Mouse (Mus musculus) heart, embryonic 11.5 days (tissue): ENCODE results near the gene Fam117a. TPM values are rescaled to one million over a fixed set of nuclear protein-coding genes. Genes with fewer than 3 reads are reported as not detected.

Experiments used
- ATAC-seq: fragments of 200-750 bp; cut with Nextera tagmentation; replicated peaks from 2 replicates; pipeline ENCODE4 v1.8.0; 2017; ENCODE audit warnings: moderate library complexity; ENCODE audit not compliant: insufficient number of reproducible peaks, low FRiP score, low TSS enrichment
- H3K27ac ChIP-seq: fragments of 300-500 bp; sonication (generic); 2 replicates; pipeline ENCODE4 v1.5.1; 2014; ENCODE audit warnings: mild to moderate bottlenecking, low read depth, low read length
- H3K27me3 ChIP-seq: fragments of 300-500 bp; sonication (generic); 2 replicates; pipeline ENCODE4 v1.6.1; 2014; ENCODE audit warnings: mild to moderate bottlenecking, low read length, mixed read lengths; ENCODE audit not compliant: control insufficient read depth, insufficient read depth
- H3K36me3 ChIP-seq: fragments of 300-500 bp; sonication (generic); 2 replicates; pipeline ENCODE4 v1.6.1; 2014; ENCODE audit warnings: mild to moderate bottlenecking, low read length, moderate library complexity, mixed read lengths; ENCODE audit not compliant: control insufficient read depth, insufficient read depth
- H3K4me1 ChIP-seq: fragments of 300-500 bp; sonication (generic); 2 replicates; pipeline ENCODE4 v1.6.1; 2014; ENCODE audit warnings: low read length; ENCODE audit not compliant: control insufficient read depth, insufficient read depth
- H3K4me2 ChIP-seq: fragments of 300-500 bp; sonication (generic); 2 replicates; pipeline ENCODE4 v1.6.1; 2014; ENCODE audit warnings: mild to moderate bottlenecking, moderate library complexity
- H3K4me3 ChIP-seq: fragments of 300-500 bp; sonication (generic); 2 replicates; pipeline ENCODE4 v1.5.1; 2014; ENCODE audit warnings: low read depth, low read length
- H3K9ac ChIP-seq: fragments of 300-500 bp; sonication (generic); 2 replicates; pipeline ENCODE4 v1.6.1; 2014; ENCODE audit warnings: mild to moderate bottlenecking, low read depth, low read length, moderate library complexity
- H3K9me3 ChIP-seq: fragments of 300-500 bp; sonication (generic); replicated peaks from 2 replicates; pipeline ENCODE4 v1.6.1; 2016; ENCODE audit warnings: low read length; ENCODE audit not compliant: control insufficient read depth
- WGBS: fragments of 180-500 bp; shearing (Covaris S2); extraction: QIAGEN DNeasy Blood & Tissue Kit; methylation state at CpG from one replicate; pipeline ENCODE4 v1.1.7; 2014; ENCODE audit not compliant: insufficient replicate concordance; 5-methylcytosine and 5-hydroxymethylcytosine counted together
- polyA plus RNA-seq: library from polyadenylated mRNA; unstranded; fragments of >200 nt; fragmentation: Nextera tagmentation; extraction: Ambion mirVana; gene quantifications from 2 replicates; pipeline ENCODE4 v1.2.1, GENCODE M21; 2014

Fam117a gene
- polyA plus RNA-seq, 1 experiment from 2014 or later: 19.4 TPM

DNA sequence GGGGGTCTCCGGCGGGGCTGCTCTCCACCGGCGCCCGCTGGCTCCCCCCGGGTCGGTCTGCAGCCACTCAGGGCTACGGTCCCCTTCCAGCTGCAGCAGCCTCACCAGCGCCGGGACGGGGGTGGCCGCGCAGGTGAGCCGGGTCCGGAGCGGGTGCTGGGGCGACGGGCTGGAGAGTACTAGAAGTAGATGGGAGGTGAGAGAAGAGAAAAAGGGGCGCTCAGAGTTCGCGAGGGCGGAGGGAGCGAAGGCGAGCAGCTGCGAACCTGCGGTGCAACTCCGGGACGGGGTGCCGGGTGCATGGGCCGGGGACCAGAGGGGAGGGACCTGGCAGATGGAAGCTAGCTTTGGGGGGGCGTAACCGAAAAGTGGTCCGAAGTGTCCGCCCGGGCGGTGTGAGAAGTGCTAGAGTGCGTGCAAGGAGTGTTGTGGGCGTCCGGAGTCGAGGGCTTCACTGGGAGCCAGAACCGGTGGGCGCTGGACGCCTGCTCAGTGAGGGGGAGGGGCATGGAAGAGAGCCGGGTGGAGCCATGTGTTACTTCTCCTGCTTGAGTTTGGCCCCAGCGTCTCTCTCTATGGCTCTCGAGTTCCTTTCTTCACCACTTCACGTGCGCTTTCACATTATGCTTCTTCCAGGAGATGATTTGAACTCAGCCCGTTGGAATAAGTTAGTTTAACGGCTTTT lies 453 bp downstream of the Fam117a start:
- Histone ChIP-seq H3K9me3 (no peaks in the 10 kb centered on the region), H3K4me2 (peak overlapping the region; percentile 77), H3K27me3 (no peaks in the 10 kb centered on the region), H3K9ac (peak overlapping the region; percentile 74), H3K27ac (peak overlapping the region; percentile 46), H3K4me3 (peak overlapping the region; percentile 73), H3K4me1 (peaks cover 18% of the 10 kb centered on the region), H3K36me3 (no peaks in the 10 kb centered on the region)
- peak; percentile 64 for ATAC-seq
- under 1% methylated on average over 50 of the region's 50 CpGs for WGBS

DNA sequence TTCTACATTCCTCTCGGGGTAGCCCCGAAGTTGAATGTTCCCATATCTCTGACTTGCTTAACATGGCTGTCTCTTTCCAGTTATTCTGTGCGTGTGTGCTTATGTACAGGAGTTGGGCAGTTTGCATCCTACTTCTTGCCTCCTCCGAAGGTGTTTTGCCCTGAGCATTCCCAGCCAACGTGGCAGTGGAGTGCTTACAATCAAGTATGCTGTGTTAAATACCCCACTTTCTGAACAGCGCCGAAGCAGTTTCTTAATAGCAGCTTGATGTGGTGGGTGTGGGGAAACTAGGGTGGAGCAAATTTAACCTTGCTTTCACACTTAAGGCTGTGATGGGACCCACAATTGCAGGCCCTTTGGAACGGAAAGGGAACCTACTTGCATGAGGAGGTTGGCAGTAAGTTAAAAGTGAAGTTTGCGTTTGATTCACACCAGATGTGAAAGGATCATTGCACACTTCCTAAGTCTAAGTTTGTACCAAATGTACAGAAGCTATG lies 1.1 kb downstream of the Fam117a start:
- Histone ChIP-seq H3K9me3 (no peaks in the 10 kb centered on the region), H3K4me1 (peaks cover 18% of the 10 kb centered on the region), H3K4me2 (peak overlapping the region; percentile 77), H3K36me3 (no peaks in the 10 kb centered on the region), H3K27me3 (no peaks in the 10 kb centered on the region), H3K9ac (peak overlapping the region; percentile 74), H3K4me3 (peak overlapping the region; percentile 73), H3K27ac (peak overlapping the region; percentile 54)
- no peak for ATAC-seq
- WGBS: 20% methylated on average over 9 of the region's 9 CpGs

DNA sequence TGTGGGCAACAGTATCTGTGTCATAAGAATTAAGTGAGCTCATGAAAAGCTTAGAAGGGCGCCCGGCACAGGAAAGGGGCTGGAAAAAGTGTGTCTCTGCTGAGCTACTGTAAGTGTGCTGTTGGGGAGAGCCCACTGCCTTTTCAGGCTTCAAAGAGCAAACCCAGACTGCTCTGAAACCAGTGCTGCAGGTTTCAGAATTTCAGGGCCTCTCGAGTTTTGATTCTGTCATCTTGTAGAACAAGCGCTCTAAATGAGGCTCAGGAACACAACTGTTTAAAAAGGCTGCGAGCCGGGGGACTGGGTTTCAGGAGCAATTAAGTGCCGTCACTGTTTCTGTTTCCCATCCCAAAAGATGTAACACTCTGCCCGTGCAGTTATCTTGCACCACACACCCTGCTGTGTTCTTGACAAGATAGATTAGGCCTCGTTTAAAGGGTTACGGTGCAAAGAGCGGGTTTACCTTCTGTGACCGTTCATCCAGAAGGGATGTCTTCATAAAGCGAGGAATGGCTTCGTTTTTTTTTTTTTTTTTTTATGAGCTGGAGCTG lies 2.7 kb downstream of the Fam117a start:
- Histone ChIP-seq H3K36me3 (no peaks in the 10 kb centered on the region), H3K9ac (peak overlapping the region; percentile 72; the same call in 1 of the 2 replicates), H3K4me2 (peak overlapping the region; percentile 58), H3K4me3 (peak overlapping the region; percentile 73), H3K4me1 (peaks cover 22% of the 10 kb centered on the region), H3K27ac (peak overlapping the region; percentile 77), H3K9me3 (no peaks in the 10 kb centered on the region), H3K27me3 (no peaks in the 10 kb centered on the region)
- 0 out of 2 replicates have a peak, but pooled peaks have one; percentile 43 for ATAC-seq
- 13% methylated on average over 14 of the region's 14 CpGs for WGBS

DNA sequence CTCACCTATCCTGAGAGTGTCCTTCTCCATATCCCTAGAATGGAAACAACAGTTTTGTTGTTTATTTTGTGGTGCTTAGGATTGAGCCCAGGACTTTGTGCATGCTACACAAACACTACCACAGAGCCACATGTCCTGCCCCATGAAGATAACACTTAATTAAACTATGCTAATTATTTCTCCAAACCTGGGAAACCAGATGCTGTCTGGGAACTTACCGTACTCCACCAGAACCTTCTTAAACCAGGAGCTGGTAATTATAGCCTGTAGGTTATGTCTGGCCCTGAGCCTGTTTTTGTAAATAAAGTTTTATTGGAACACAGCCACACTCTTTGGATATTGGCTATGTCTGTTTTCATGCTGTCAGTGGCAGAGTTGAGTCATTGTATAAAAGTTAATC lies 3.4 kb downstream of the Fam117a start:
- peaks cover 22% of the 10 kb centered on the region for H3K4me1 ChIP-seq
- no peak for ATAC-seq
- H3K27me3 ChIP-seq: no peaks in the 10 kb centered on the region
- 74% methylated on average over 1 of the region's 1 CpGs for WGBS
- H3K9me3 ChIP-seq: no peaks in the 10 kb centered on the region
- H3K9ac ChIP-seq: peak overlapping the region; percentile 72
- H3K4me3 ChIP-seq: peak overlapping the region; percentile 73
- 0 out of 2 replicates have a peak overlapping the region, but pooled peaks have one; percentile 77 for H3K27ac ChIP-seq
- H3K4me2 ChIP-seq: peak overlapping the region; percentile 58
- no peaks in the 10 kb centered on the region for H3K36me3 ChIP-seq

DNA sequence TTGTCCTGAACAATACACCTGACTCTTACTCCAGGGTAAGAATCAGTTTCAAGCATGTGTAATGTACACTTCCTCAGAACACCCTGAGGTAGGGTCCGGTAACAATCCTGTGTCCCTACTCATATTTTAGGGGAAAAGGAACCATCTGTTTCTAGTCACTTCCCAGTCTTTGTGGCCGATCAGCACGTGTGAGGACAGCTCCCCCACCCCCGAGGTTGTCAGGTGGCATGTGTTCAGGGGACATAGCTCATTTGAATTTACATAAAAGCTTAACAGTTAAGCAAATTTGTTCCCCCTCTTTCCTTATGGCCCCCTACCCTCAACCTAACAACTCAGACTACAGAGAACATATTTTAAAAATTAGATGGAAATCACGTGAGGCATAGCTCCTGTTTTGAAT lies 3.8 kb downstream of the Fam117a start:
- H3K27ac ChIP-seq: no peak overlapping the region
- H3K4me2 ChIP-seq: peak overlapping the region; percentile 58
- peak overlapping the region; percentile 73 for H3K4me3 ChIP-seq
- peak overlapping the region; percentile 72 for H3K9ac ChIP-seq
- peaks cover 22% of the 10 kb centered on the region for H3K4me1 ChIP-seq
- ATAC-seq: no peak
- H3K9me3 ChIP-seq: no peaks in the 10 kb centered on the region
- H3K27me3 ChIP-seq: no peaks in the 10 kb centered on the region
- H3K36me3 ChIP-seq: no peaks in the 10 kb centered on the region
- 58% methylated on average over 5 of the region's 5 CpGs for WGBS

DNA sequence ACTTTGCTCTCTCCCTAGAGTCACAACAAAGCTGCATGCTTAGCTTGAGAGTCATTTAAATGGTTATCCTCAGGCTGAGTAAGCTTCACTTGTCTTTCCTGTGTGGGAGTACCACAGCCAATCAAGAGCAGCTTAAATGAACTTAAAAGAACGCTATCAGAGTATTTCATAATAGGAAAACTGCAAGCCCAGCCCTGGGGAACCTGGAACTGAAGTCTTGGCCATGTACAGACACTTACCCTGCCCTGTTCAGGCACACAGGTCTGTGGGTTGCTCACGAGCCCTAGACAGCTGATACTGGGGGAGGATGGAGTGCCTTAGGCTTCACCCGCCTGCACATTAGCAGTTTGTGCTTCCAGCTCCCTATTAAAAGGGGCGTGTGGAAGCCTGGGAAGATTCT lies 6.4 kb downstream of the Fam117a start:
- Histone ChIP-seq H3K4me3 (no peak overlapping the region), H3K4me2 (peak overlapping the region; percentile 17; the same call in 1 of the 2 replicates), H3K27ac (no peak overlapping the region), H3K27me3 (no peaks in the 10 kb centered on the region), H3K9me3 (no peaks in the 10 kb centered on the region), H3K9ac (no peak overlapping the region), H3K36me3 (no peaks in the 10 kb centered on the region), H3K4me1 (peaks cover 15% of the 10 kb centered on the region)
- no peak for ATAC-seq
- 66% methylated on average over 4 of the region's 4 CpGs for WGBS

DNA sequence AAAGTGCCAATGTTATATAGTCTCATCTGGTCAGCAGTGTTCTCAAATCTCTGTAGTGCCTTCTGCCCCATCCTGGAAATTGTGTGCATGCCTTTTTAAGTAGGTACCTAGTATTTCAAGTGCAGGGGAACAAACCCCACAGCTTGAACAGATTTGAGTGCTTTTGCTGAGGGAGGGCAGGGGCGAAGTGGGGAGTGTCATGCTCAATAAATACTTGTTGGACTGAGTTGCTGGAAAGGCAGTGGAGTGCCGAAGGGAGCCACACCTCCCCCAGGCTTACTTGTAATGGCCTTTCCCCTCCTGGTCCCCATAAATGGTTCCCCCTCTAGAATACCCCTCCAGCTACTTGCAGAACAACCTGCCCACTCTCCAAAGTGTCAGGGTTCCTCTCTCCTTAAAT lies 7.4 kb downstream of the Fam117a start:
- no peak overlapping the region for H3K9ac ChIP-seq
- H3K9me3 ChIP-seq: no peaks in the 10 kb centered on the region
- no peaks in the 10 kb centered on the region for H3K27me3 ChIP-seq
- H3K36me3 ChIP-seq: no peaks in the 10 kb centered on the region
- peaks cover 15% of the 10 kb centered on the region for H3K4me1 ChIP-seq
- no peak for ATAC-seq
- no peak overlapping the region for H3K4me3 ChIP-seq
- H3K27ac ChIP-seq: no peak overlapping the region
- WGBS: 70% methylated on average over 2 of the region's 2 CpGs
- no peak overlapping the region for H3K4me2 ChIP-seq

DNA sequence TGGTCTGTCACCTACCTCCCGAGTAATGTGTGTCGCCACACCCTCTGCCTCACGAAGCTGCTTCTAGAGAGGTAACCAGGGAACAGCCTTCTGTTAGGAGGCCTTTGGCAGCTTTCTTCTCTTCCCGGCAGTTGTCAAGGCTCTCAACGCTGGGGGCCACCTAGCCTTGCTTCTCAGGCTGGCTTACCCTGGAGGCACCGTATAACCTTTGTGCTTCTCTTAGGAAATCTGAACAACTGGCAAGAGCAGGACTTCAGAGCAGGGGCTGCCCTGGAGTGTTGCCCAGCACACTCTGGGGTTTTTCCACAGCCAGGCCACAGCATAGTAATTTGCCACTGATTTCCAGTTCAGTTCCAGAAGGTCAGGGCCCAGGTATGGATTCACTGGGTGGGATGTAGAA lies 13.5 kb downstream of the Fam117a start:
- H3K4me3 ChIP-seq: no peak overlapping the region
- H3K4me1 ChIP-seq: peaks cover 5% of the 10 kb centered on the region; the same call in 1 of the 2 replicates
- no peaks in the 10 kb centered on the region for H3K9me3 ChIP-seq
- no peak overlapping the region for H3K4me2 ChIP-seq
- H3K27ac ChIP-seq: 0 out of 2 replicates have a peak overlapping the region, but pooled peaks have one; percentile 18
- 55% methylated on average over 6 of the region's 6 CpGs for WGBS
- no peaks in the 10 kb centered on the region for H3K27me3 ChIP-seq
- H3K9ac ChIP-seq: no peak overlapping the region
- no peaks in the 10 kb centered on the region for H3K36me3 ChIP-seq
- ATAC-seq: no peak
